In the genomic region with DNA sequence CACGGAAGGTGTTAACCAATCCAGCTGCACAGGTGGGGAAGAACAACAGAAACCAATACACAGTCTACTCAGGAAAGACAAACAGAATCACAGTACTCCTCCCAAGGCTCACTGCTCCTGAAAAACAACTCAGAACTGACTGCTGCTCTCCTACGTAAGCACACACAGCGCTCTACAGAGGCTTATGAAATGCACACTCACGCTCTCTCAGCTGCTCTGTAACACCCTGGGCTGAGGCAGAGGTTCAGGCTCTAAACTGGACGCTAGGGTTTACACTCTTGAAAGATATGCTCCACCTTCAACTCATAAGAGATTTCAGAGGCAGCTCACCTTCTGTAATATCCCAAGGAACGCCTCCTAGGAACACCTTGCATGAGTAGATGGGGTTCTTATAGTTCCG, we compare ENCODE assay signal across 16 mouse cellular contexts.
"Had no signal": no experiment of that assay in that cellular context is flagged by ENCODE, and none has a peak within 500 bp of the region (broad histone marks: within the 10 kb centered on the region; RNA-seq: fewer than 3 reads in every experiment).

No protein-coding gene starts in this region.

- H3K4me1 ChIP-seq: liver, embryonic 13.5 days; liver, embryonic 15.5 days; midbrain, embryonic 13.5 days; midbrain, embryonic 15.5 days; neural tube, embryonic 12.5 days; stomach, embryonic 15.5 days had no signal

- H3K4me3 ChIP-seq: liver, embryonic 13.5 days; liver, embryonic 15.5 days; megakaryocyte, embryonic 14.5 days; midbrain, embryonic 13.5 days; midbrain, embryonic 15.5 days; neural tube, embryonic 12.5 days; stomach, embryonic 15.5 days had no signal

- H3K36me3 ChIP-seq: liver, embryonic 13.5 days; liver, embryonic 15.5 days; midbrain, embryonic 13.5 days; midbrain, embryonic 15.5 days; neural tube, embryonic 12.5 days; stomach, embryonic 15.5 days had no signal

- H3K9me3 ChIP-seq: liver, embryonic 13.5 days; liver, embryonic 15.5 days; megakaryocyte, embryonic 14.5 days; midbrain, embryonic 13.5 days; midbrain, embryonic 15.5 days; neural tube, embryonic 12.5 days; stomach, embryonic 15.5 days had no signal

- H3K4me2 ChIP-seq: liver, embryonic 13.5 days; liver, embryonic 15.5 days; lung, embryonic 14.5 days; midbrain, embryonic 11.5 days; midbrain, embryonic 13.5 days; midbrain, embryonic 15.5 days; neural tube, embryonic 12.5 days; stomach, embryonic 15.5 days had no signal

- DNase-seq: liver, embryonic 13.5 days; liver, postnatal 0 days; lung, embryonic 14.5 days; retina, postnatal 1 day; right cerebral cortex, postnatal 14 days; thymus, adult 18-20 months; thymus, postnatal 14 days; thymus, postnatal 36 days had no signal

- H3K27ac ChIP-seq: liver, embryonic 13.5 days; liver, embryonic 15.5 days; macrophage; midbrain, embryonic 13.5 days; midbrain, embryonic 15.5 days; neural tube, embryonic 12.5 days; stomach, embryonic 15.5 days had no signal

- H3K27me3 ChIP-seq: midbrain, embryonic 13.5 days; midbrain, embryonic 15.5 days; neural tube, embryonic 12.5 days; stomach, embryonic 15.5 days had no signal

- ATAC-seq: liver, postnatal 0 days; midbrain, embryonic 13.5 days; midbrain, embryonic 15.5 days had no signal

- H3K9ac ChIP-seq: liver, embryonic 13.5 days; liver, embryonic 15.5 days; liver, postnatal 0 days; lung, embryonic 14.5 days; midbrain, embryonic 13.5 days; midbrain, embryonic 15.5 days; neural tube, embryonic 12.5 days; stomach, embryonic 15.5 days had no signal
